Mouse (Mus musculus) bone marrow, adult 2 months (tissue): ENCODE results near the gene Zfp637. TPM values are rescaled to one million over a fixed set of nuclear protein-coding genes. Genes with fewer than 3 reads are reported as not detected.

ENCODE experiments used
- H3K27ac ChIP-seq: fragments of 200-500 bp; 2 replicates; pipeline ENCODE4 v1.5.1; 2012; ENCODE audit warnings: low read depth, mild to moderate bottlenecking, control low read depth, inconsistent platforms, low read length; ENCODE audit not compliant: control insufficient read depth, poor library complexity, insufficient read depth
- H3K4me1 ChIP-seq: fragments of 200-500 bp; 2 replicates; pipeline ENCODE4 v1.6.1; 2011; ENCODE audit warnings: low read length; ENCODE audit not compliant: control insufficient read depth, insufficient read depth
- H3K4me3 ChIP-seq: fragments of 200-500 bp; replicated peaks from 2 replicates; pipeline ENCODE3; 2011; ENCODE audit warnings: mild to moderate bottlenecking, low read depth, low read length, control low read depth; ENCODE audit not compliant: control insufficient read depth
- CTCF ChIP-seq: fragments of 200-500 bp; IDR thresholded peaks from 2 replicates; pipeline ENCODE4 v1.5.1; 2011; ENCODE audit warnings: low read length, control low read depth; ENCODE audit not compliant: control insufficient read depth, insufficient read depth
- POLR2A ChIP-seq: fragments of 200-500 bp; IDR thresholded peaks from 2 replicates; pipeline ENCODE4 v1.6.1; 2011; ENCODE audit warnings: low read depth, mild to moderate bottlenecking, control low read depth, low read length, borderline replicate concordance; ENCODE audit not compliant: control insufficient read depth
- WGBS: fragments of 180-500 bp; shearing (Covaris S2); methylation state at CpG from one replicate; pipeline ENCODE4 v1.1.7; 2018; 5-methylcytosine and 5-hydroxymethylcytosine counted together
- polyA plus RNA-seq: library from polyadenylated mRNA; stranded (reverse); fragments of >200 nt; gene quantifications from 2 replicates; pipeline ENCODE4 v1.2.4, GENCODE M21; 2011; ENCODE audit warnings: low replicate concordance; ENCODE audit not compliant: missing spikeins, insufficient read depth, insufficient read length

Gene Zfp637
- polyA plus RNA-seq, 1 experiment = 8.3 TPM

DNA sequence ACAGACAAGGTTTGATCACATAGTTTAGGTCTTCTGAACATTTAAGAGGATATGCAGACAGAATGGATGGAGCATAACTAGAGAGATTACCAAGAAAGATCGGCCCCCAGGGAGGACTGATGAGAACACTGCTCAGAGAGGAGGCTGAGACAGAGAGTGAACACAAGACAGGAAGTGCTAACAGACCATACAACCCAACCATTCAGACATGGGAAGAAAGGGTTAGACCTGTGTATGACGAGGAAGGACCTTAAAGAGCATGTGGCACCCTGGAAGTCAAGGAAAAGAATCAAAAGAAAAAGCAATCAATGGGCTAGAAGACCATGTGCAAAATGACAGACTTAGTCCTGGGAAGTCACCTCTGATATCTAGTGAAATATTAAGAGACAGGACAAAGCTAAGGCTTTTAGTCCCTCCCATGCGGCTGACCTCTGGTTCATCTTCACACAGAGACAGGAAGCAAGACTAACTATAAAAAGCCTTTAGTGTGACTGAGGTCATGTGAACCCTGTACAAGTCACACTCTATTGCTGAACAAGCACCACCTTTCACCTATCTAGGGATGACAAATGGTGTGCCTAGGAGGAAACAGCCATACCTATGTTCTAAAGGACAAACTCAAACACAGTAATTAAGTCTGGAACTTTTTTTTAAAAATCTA is 33.8 kb downstream of the Zfp637 start:
- no peak overlapping the region for H3K27ac ChIP-seq
- no peaks in the 10 kb centered on the region for H3K4me1 ChIP-seq
- H3K4me3 ChIP-seq = no peak overlapping the region
- TF ChIP-seq CTCF (no peak), POLR2A (no peak)
- WGBS = 53% methylated on average over 3 of the region's 3 CpGs

DNA sequence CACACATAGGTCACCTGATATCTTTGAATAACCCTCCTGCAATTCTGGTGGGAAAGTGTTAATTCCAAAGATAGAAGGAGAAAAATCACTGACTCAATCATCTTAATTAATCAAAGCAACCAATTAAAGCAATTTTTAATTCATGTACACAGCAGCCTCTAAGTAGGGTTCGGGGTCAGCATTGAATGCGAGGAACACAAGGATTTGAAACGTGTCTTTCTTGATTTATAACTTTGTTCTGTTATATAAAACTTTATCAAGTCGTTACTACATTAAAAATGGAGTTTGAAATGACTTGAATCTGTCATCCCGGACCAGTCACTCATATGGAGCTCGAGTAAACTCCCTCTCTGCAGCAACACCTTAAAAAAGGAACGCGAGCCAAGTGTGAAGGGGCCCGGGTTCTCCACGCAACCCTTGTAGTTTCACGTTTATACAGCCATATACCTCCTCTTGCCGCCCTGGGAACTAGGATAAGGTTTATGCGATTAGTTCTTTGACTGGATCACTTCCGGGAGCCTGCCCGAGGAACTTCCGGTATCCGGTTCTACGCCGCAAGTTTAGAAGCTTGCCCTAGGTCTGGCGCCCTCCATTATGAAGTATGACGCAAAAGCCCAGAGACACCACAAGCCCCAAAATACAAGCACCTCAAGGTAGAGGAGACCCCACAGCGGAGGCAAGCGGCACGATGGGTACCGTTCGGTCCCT is 37.9 kb downstream of the Zfp637 start:
- peak overlapping the region; percentile 99 for H3K27ac ChIP-seq
- H3K4me1 ChIP-seq = no peaks in the 10 kb centered on the region; the same call in 1 of the 2 replicates
- no peak for TF ChIP-seq POLR2A
- no peak for TF ChIP-seq CTCF
- WGBS = 5% methylated on average over 26 of the region's 26 CpGs
- H3K4me3 ChIP-seq = peak overlapping the region; percentile 86

GRCm38 (mm10) chr6:117879408-117880115 is 38.6 kb downstream of the Zfp637 start:
- TF ChIP-seq POLR2A (peak; percentile 87), CTCF (peak; percentile 98)
- under 1% methylated on average over 67 of the region's 67 CpGs for WGBS
- Histone ChIP-seq H3K4me3 (peak overlapping the region; percentile 86), H3K27ac (peak overlapping the region; percentile 99), H3K4me1 (no peaks in the 10 kb centered on the region; the same call in 1 of the 2 replicates)

- TF ChIP-seq CTCF (no peak), POLR2A (no peak)
- Histone ChIP-seq H3K27ac (peak overlapping the region; percentile 73; the same call in 1 of the 2 replicates), H3K4me3 (peak overlapping the region; percentile 59), H3K4me1 (no peaks in the 10 kb centered on the region; the same call in 1 of the 2 replicates)
- WGBS = 17% methylated on average over 3 of the region's 3 CpGs
Measured at GRCm38 (mm10) chr6:117880394-117880838, 39.4 kb downstream of the Zfp637 start.

GRCm38 (mm10) chr6:117881229-117881628 is 40.2 kb downstream of the Zfp637 start:
- TF ChIP-seq POLR2A = no peak
- no peak for TF ChIP-seq CTCF
- Histone ChIP-seq H3K4me3 (no peak overlapping the region), H3K4me1 (no peaks in the 10 kb centered on the region; the same call in 1 of the 2 replicates), H3K27ac (peak overlapping the region; percentile 90)
- 42% methylated on average over 7 of the region's 7 CpGs for WGBS

DNA sequence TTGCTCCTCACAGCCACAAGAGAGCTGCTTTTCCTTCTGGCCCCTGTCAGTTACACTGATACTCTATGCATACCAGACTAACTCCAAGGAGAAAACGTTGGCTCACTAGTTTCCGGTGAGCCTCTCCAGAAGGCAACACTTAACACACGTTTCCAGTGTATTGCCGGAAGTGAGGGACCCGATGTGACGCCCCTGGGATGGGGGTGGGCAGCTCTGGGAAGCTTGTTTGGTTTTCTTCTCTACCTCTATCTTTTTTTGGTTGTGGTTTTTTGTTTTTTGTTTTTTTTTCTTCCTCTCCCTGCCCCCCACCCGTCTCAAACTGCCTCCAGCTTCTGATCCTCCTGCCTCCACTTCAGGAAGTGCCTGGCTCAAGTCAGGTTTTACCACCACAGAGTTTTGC is 41.0 kb downstream of the Zfp637 start:
- H3K4me1 ChIP-seq = no peaks in the 10 kb centered on the region; the same call in 1 of the 2 replicates
- TF ChIP-seq CTCF = no peak
- no peak for TF ChIP-seq POLR2A
- H3K4me3 ChIP-seq = no peak overlapping the region
- WGBS = 7% methylated on average over 7 of the region's 7 CpGs
- H3K27ac ChIP-seq = peak overlapping the region; percentile 90

GRCm38 (mm10) chr6:117885943-117886342 is 45.0 kb downstream of the Zfp637 start:
- no peak for TF ChIP-seq CTCF
- no peak for TF ChIP-seq POLR2A
- no peak overlapping the region for H3K27ac ChIP-seq
- WGBS = 78% methylated on average over 2 of the region's 2 CpGs
- no peak overlapping the region for H3K4me3 ChIP-seq
- peaks cover 2% of the 10 kb centered on the region; the same call in 1 of the 2 replicates for H3K4me1 ChIP-seq

GRCm38 (mm10) chr6:117888032-117888431 is 47.1 kb downstream of the Zfp637 start:
- peaks cover 2% of the 10 kb centered on the region; the same call in 1 of the 2 replicates for H3K4me1 ChIP-seq
- TF ChIP-seq CTCF = no peak
- no peak for TF ChIP-seq POLR2A
- WGBS = 9% methylated on average over 1 of the region's 1 CpGs
- peak overlapping the region; percentile 70 for H3K27ac ChIP-seq
- H3K4me3 ChIP-seq = peak overlapping the region; percentile 4
